Mouse (Mus musculus): ENCODE measurements around the gene Gm9903. TPM values are rescaled to one million over a fixed set of nuclear protein-coding genes. Genes with fewer than 3 reads are reported as not detected.

The Gm9903 gene
- polyA plus RNA-seq, 1 experiment from 2014 or later: 0.44 TPM

- DNase-seq (ENCODE audit: low spot score, missing footprints): no peak
- Histone ChIP-seq H3K27me3 (ENCODE audit: control insufficient read depth, insufficient read depth, low read length) (no peaks in the 10 kb centered on the region), H3K4me2 (no peak overlapping the region), H3K9me3 (ENCODE audit: control insufficient read depth, low read length) (no peaks in the 10 kb centered on the region), H3K27ac (ENCODE audit: low read depth, low read length) (no peak overlapping the region), H3K4me3 (ENCODE audit: low read depth, low read length) (no peak overlapping the region), H3K9ac (ENCODE audit: low read length) (no peak overlapping the region), H3K4me1 (ENCODE audit: control insufficient read depth, insufficient read depth, low read length) (no peaks in the 10 kb centered on the region), H3K36me3 (ENCODE audit: control insufficient read depth, insufficient read depth, low read length) (peaks cover 15% of the 10 kb centered on the region)
- 91% methylated on average over 1 of the region's 1 CpGs for WGBS
- no peak for ATAC-seq (ENCODE audit: low FRiP score)
These were observed 20.5 kb upstream of the Gm9903 start for GRCm38 (mm10) chr5:33609226-33609625.

- no peak overlapping the region for H3K9ac ChIP-seq (ENCODE audit: low read length)
- DNase-seq (ENCODE audit: low spot score, missing footprints): no peak
- no peak for ATAC-seq (ENCODE audit: low FRiP score)
These were observed 17.9 kb upstream of the Gm9903 start for GRCm38 (mm10) chr5:33611795-33612194.

GRCm38 (mm10) chr5:33614391-33614790, 15.3 kb upstream of the Gm9903 start:
- H3K4me2 ChIP-seq: no peak overlapping the region
- no peaks in the 10 kb centered on the region for H3K4me1 ChIP-seq (ENCODE audit: control insufficient read depth, insufficient read depth, low read length)
- DNase-seq (ENCODE audit: low spot score, missing footprints) (no peak), ATAC-seq (ENCODE audit: low FRiP score) (no peak)
- no peaks in the 10 kb centered on the region for H3K27me3 ChIP-seq (ENCODE audit: control insufficient read depth, insufficient read depth, low read length)
- H3K36me3 ChIP-seq (ENCODE audit: control insufficient read depth, insufficient read depth, low read length): peaks cover 7% of the 10 kb centered on the region; the same call in 1 of the 2 replicates
- H3K9ac ChIP-seq (ENCODE audit: low read length): no peak overlapping the region
- no peaks in the 10 kb centered on the region for H3K9me3 ChIP-seq (ENCODE audit: control insufficient read depth, low read length)
- H3K4me3 ChIP-seq (ENCODE audit: low read depth, low read length): no peak overlapping the region
- 90% methylated on average over 6 of the region's 6 CpGs for WGBS
- no peak overlapping the region for H3K27ac ChIP-seq (ENCODE audit: low read depth, low read length)

More at GRCm38 (mm10) chr5:33611795-33612194, 17.9 kb upstream of the Gm9903 start:
- Histone ChIP-seq H3K36me3 (ENCODE audit: control insufficient read depth, insufficient read depth, low read length) (peaks cover 16% of the 10 kb centered on the region), H3K9me3 (ENCODE audit: control insufficient read depth, low read length) (no peaks in the 10 kb centered on the region), H3K4me3 (ENCODE audit: low read depth, low read length) (no peak overlapping the region), H3K27ac (ENCODE audit: low read depth, low read length) (no peak overlapping the region), H3K27me3 (ENCODE audit: control insufficient read depth, insufficient read depth, low read length) (no peaks in the 10 kb centered on the region), H3K4me2 (no peak overlapping the region), H3K4me1 (ENCODE audit: control insufficient read depth, insufficient read depth, low read length) (no peaks in the 10 kb centered on the region)
- 90% methylated on average over 1 of the region's 1 CpGs for WGBS

- H3K4me3 ChIP-seq (ENCODE audit: low read depth, low read length): no peak overlapping the region
- DNase-seq (ENCODE audit: low spot score, missing footprints): no peak
- H3K4me2 ChIP-seq: no peak overlapping the region
- WGBS: 98% methylated on average over 2 of the region's 2 CpGs
- no peak overlapping the region for H3K27ac ChIP-seq (ENCODE audit: low read depth, low read length)
- H3K9ac ChIP-seq (ENCODE audit: low read length): no peak overlapping the region
- H3K36me3 ChIP-seq (ENCODE audit: control insufficient read depth, insufficient read depth, low read length): no peaks in the 10 kb centered on the region
- H3K27me3 ChIP-seq (ENCODE audit: control insufficient read depth, insufficient read depth, low read length): no peaks in the 10 kb centered on the region
- no peaks in the 10 kb centered on the region for H3K9me3 ChIP-seq (ENCODE audit: control insufficient read depth, low read length)
- no peak for ATAC-seq (ENCODE audit: low FRiP score)
- H3K4me1 ChIP-seq (ENCODE audit: control insufficient read depth, insufficient read depth, low read length): no peaks in the 10 kb centered on the region
These were observed 7.1 kb upstream of the Gm9903 start for GRCm38 (mm10) chr5:33622671-33623070.

DNA sequence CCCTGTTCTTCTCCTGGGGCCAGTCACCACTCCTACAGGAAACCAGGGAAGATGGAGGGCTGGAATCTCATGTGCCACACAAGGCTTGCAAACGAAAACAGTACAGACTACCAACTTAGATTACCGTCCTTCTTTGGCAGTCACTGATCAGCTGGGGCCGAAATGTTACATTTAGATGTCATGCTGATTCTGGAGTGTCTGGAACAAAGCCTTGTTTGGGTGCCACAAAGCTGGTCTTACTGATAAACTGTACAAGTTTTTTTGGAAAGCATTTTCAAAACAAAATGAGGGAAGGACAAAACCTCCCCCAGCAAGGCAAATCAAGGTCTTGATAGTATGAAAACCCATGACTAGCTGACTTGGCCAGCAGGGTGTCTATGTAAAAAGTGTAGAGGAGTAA, 6.0 kb upstream of the Gm9903 start:
- Histone ChIP-seq H3K27ac (ENCODE audit: low read depth, low read length) (no peak overlapping the region), H3K4me3 (ENCODE audit: low read depth, low read length) (no peak overlapping the region), H3K9me3 (ENCODE audit: control insufficient read depth, low read length) (no peaks in the 10 kb centered on the region), H3K9ac (ENCODE audit: low read length) (no peak overlapping the region), H3K27me3 (ENCODE audit: control insufficient read depth, insufficient read depth, low read length) (no peaks in the 10 kb centered on the region), H3K36me3 (ENCODE audit: control insufficient read depth, insufficient read depth, low read length) (no peaks in the 10 kb centered on the region), H3K4me1 (ENCODE audit: control insufficient read depth, insufficient read depth, low read length) (peaks cover 9% of the 10 kb centered on the region), H3K4me2 (no peak overlapping the region)
- ATAC-seq (ENCODE audit: low FRiP score) (no peak), DNase-seq (ENCODE audit: low spot score, missing footprints) (no peak)
- 90% methylated on average over 3 of the region's 3 CpGs for WGBS

DNA sequence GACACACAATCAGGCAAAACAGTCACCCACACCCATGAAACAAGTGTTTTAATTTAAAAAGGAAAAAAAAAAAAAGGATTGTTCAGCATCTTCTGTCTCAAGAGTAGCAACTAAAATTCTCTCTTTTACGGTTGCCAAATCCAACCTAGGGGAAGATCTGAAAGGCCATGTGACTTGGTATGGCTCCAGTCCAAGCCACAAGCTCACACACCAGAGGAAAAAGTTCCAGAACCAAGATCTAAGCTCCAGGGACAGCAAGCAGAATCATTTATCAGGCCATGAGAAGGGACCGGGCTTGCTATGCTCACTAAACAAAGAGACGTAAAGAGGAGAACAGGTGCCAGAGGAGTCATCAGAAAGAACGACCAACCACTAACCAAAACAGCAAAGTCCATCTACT, 1.8 kb upstream of the Gm9903 start:
- Histone ChIP-seq H3K36me3 (ENCODE audit: control insufficient read depth, insufficient read depth, low read length) (no peaks in the 10 kb centered on the region; the same call in 1 of the 2 replicates), H3K9ac (ENCODE audit: low read length) (peak overlapping the region; percentile 14; the same call in 1 of the 2 replicates), H3K9me3 (ENCODE audit: control insufficient read depth, low read length) (no peaks in the 10 kb centered on the region), H3K4me3 (ENCODE audit: low read depth, low read length) (peak overlapping the region; percentile 81; the same call in 1 of the 2 replicates), H3K4me1 (ENCODE audit: control insufficient read depth, insufficient read depth, low read length) (peaks cover 9% of the 10 kb centered on the region), H3K27ac (ENCODE audit: low read depth, low read length) (no peak overlapping the region), H3K4me2 (peak overlapping the region; percentile 84), H3K27me3 (ENCODE audit: control insufficient read depth, insufficient read depth, low read length) (no peaks in the 10 kb centered on the region)
- 64% methylated on average over 4 of the region's 4 CpGs for WGBS
- ATAC-seq (ENCODE audit: low FRiP score) (no peak), DNase-seq (ENCODE audit: low spot score, missing footprints) (no peak)

DNA sequence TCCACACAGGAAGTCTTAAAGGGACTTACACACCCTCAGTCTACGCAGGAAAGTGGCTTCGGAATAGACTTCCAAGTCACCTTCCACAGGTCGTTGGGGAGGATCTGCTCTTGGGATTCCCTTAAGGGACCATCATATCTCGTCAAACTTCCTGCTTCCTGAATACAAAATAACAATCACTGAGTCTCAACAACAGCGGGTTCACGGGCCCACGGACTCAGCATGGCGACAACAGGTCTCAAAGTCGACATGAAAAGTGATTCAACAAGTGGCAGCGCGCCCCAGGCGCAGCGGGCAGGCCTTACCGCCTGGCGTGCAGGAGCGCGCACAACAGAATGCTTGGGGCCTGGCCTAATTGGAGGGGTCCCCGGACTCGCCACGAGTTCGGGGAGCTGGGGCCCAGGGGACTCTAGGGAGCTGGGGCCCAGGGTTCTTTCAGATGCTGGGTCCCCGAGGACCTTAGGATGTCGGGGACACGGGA, 865 bp upstream of the Gm9903 start:
- H3K9me3 ChIP-seq (ENCODE audit: control insufficient read depth, low read length): no peaks in the 10 kb centered on the region
- H3K4me1 ChIP-seq (ENCODE audit: control insufficient read depth, insufficient read depth, low read length): peaks cover 9% of the 10 kb centered on the region
- peak overlapping the region; percentile 81 for H3K4me3 ChIP-seq (ENCODE audit: low read depth, low read length)
- under 1% methylated on average over 24 of the region's 24 CpGs for WGBS
- no peaks in the 10 kb centered on the region; the same call in 1 of the 2 replicates for H3K36me3 ChIP-seq (ENCODE audit: control insufficient read depth, insufficient read depth, low read length)
- no peaks in the 10 kb centered on the region for H3K27me3 ChIP-seq (ENCODE audit: control insufficient read depth, insufficient read depth, low read length)
- DNase-seq (ENCODE audit: low spot score, missing footprints) (no peak), ATAC-seq (ENCODE audit: low FRiP score) (no peak; the same call in 1 of the 2 replicates)
- H3K27ac ChIP-seq (ENCODE audit: low read depth, low read length): peak overlapping the region; percentile 72
- H3K4me2 ChIP-seq: peak overlapping the region; percentile 84
- H3K9ac ChIP-seq (ENCODE audit: low read length): peak overlapping the region; percentile 74

GRCm38 (mm10) chr5:33630061-33630460, 336 bp downstream of the Gm9903 start:
- no peak overlapping the region for H3K27ac ChIP-seq (ENCODE audit: low read depth, low read length)
- H3K36me3 ChIP-seq (ENCODE audit: control insufficient read depth, insufficient read depth, low read length): no peaks in the 10 kb centered on the region; the same call in 1 of the 2 replicates
- peak overlapping the region; percentile 81 for H3K4me3 ChIP-seq (ENCODE audit: low read depth, low read length)
- no peaks in the 10 kb centered on the region for H3K27me3 ChIP-seq (ENCODE audit: control insufficient read depth, insufficient read depth, low read length)
- DNase-seq (ENCODE audit: low spot score, missing footprints) (no peak), ATAC-seq (ENCODE audit: low FRiP score) (peak; percentile 38; the same call in 1 of the 2 replicates)
- H3K4me1 ChIP-seq (ENCODE audit: control insufficient read depth, insufficient read depth, low read length): peaks cover 9% of the 10 kb centered on the region
- H3K4me2 ChIP-seq: peak overlapping the region; percentile 51
- peak overlapping the region; percentile 46 for H3K9ac ChIP-seq (ENCODE audit: low read length)
- 6% methylated on average over 9 of the region's 9 CpGs for WGBS
- H3K9me3 ChIP-seq (ENCODE audit: control insufficient read depth, low read length): no peaks in the 10 kb centered on the region

GRCm38 (mm10) chr5:33630615-33631014, 890 bp downstream of the Gm9903 start:
- WGBS: 76% methylated on average over 4 of the region's 4 CpGs
- H3K9ac ChIP-seq (ENCODE audit: low read length): no peak overlapping the region
- no peak overlapping the region for H3K4me3 ChIP-seq (ENCODE audit: low read depth, low read length)
- no peak for ATAC-seq (ENCODE audit: low FRiP score)
- H3K4me1 ChIP-seq (ENCODE audit: control insufficient read depth, insufficient read depth, low read length): peaks cover 9% of the 10 kb centered on the region
- no peaks in the 10 kb centered on the region; the same call in 1 of the 2 replicates for H3K36me3 ChIP-seq (ENCODE audit: control insufficient read depth, insufficient read depth, low read length)
- no peak for DNase-seq (ENCODE audit: low spot score, missing footprints)
- H3K4me2 ChIP-seq: no peak overlapping the region
- H3K27me3 ChIP-seq (ENCODE audit: control insufficient read depth, insufficient read depth, low read length): no peaks in the 10 kb centered on the region
- no peaks in the 10 kb centered on the region for H3K9me3 ChIP-seq (ENCODE audit: control insufficient read depth, low read length)
- no peak overlapping the region for H3K27ac ChIP-seq (ENCODE audit: low read depth, low read length)
